Mouse (Mus musculus) cortical plate, adult 2 months (tissue): Measurements from ENCODE around the gene Ewsr1.

ENCODE experiments used
- CTCF ChIP-seq: fragments of 200-500 bp; IDR thresholded peaks from 2 replicates; pipeline ENCODE4 v1.5.1; 2011; ENCODE audit warnings: mild to moderate bottlenecking, control low read depth, low read length; ENCODE audit not compliant: insufficient read depth; ENCODE audit errors: extremely low read depth
- POLR2A ChIP-seq: fragments of 200-500 bp; IDR thresholded peaks from 2 replicates; pipeline ENCODE4 v1.6.1; 2011; ENCODE audit warnings: mild to moderate bottlenecking, low read length, control low read depth; ENCODE audit not compliant: insufficient read depth; ENCODE audit errors: extremely low read depth

- no peak for TF ChIP-seq CTCF
- TF ChIP-seq POLR2A, result no peak
Observed at GRCm38 (mm10) chr11:5075760-5076159, 23.3 kb downstream of the Ewsr1 start.
